ENCODE assay signal across 8 mouse cellular contexts in genomic region chr4:70534891-70535269, GRCm38 (mm10). TPM values are rescaled to one million over a fixed set of nuclear protein-coding genes. Genes with fewer than 3 reads are reported as not detected.
DNase-seq lines count a peak whose midpoint lies in the region; ATAC-seq and TF ChIP-seq lines count a peak whose summit lies in the region.

Gene Megf9, minus strand, starts transcription at chr4:70534995.

- no peaks in the 10 kb centered on the region for H3K36me3 ChIP-seq in limb, embryonic 13.5 days
- H3K36me3 ChIP-seq in midbrain, embryonic 15.5 days (replicated peaks), result no peaks in the 10 kb centered on the region

- no peak for TF ChIP-seq CTCF in embryonic fibroblast, embryonic 13.5 days (IDR thresholded peaks at IDR 0.05; ENCODE audit: borderline replicate concordance, insufficient read depth, low read length)

- no peaks in the 10 kb centered on the region for H3K9me3 ChIP-seq in limb, embryonic 13.5 days
- H3K9me3 ChIP-seq in midbrain, embryonic 15.5 days, result no peaks in the 10 kb centered on the region

- DNase-seq in B cell, adult 2 months, result peak; percentile 95 to 96
- peak; percentile 100 for DNase-seq in brain, adult 2 months (ENCODE audit: low read depth, low spot score)
- peak; percentile 98 to 99 for DNase-seq in heart, adult 9 months (ENCODE audit: low spot score in 2 of 2)
- peak; percentile 98 for DNase-seq in kidney, adult 9 months
- peak; percentile 95 for DNase-seq in spleen, adult 18-20 months

- H3K27ac ChIP-seq in embryonic fibroblast, embryonic 13.5 days (ENCODE audit: insufficient read depth, low read length), result peak within 1 kb of the TSS; percentile 81
- peak within 1 kb of the TSS; percentile 97 for H3K27ac ChIP-seq in limb, embryonic 13.5 days
- H3K27ac ChIP-seq in midbrain, embryonic 15.5 days, result peak within 1 kb of the TSS; percentile 100

- H3K4me1 ChIP-seq in embryonic fibroblast, embryonic 13.5 days (ENCODE audit: control insufficient read depth, insufficient read depth, low read length), result peaks cover 9% of the 10 kb centered on the region; the same call in 1 of the 2 replicates
- peaks cover 33% of the 10 kb centered on the region for H3K4me1 ChIP-seq in limb, embryonic 13.5 days
- H3K4me1 ChIP-seq in midbrain, embryonic 15.5 days, result peaks cover 40% of the 10 kb centered on the region

- peak within 1 kb of the TSS; percentile 78 for H3K4me3 ChIP-seq in embryonic fibroblast, embryonic 13.5 days (ENCODE audit: insufficient read depth, low read length)
- H3K4me3 ChIP-seq in limb, embryonic 13.5 days, result peak within 1 kb of the TSS; percentile 89
- peak within 1 kb of the TSS; percentile 85 for H3K4me3 ChIP-seq in midbrain, embryonic 15.5 days

- H3K9ac ChIP-seq in limb, embryonic 13.5 days, result peak within 1 kb of the TSS; percentile 95
- H3K9ac ChIP-seq in midbrain, embryonic 15.5 days, result peak within 1 kb of the TSS; percentile 95

- WGBS in limb, embryonic 13.5 days, result under 1% methylated on average over 46 of the region's 46 CpGs
- WGBS in midbrain, embryonic 15.5 days, result under 1% methylated on average over 46 of the region's 46 CpGs

- peak; percentile 74 for TF ChIP-seq POLR2A in embryonic fibroblast, embryonic 13.5 days (IDR thresholded peaks at IDR 0.05; ENCODE audit: low read depth, low read length)

- peak; percentile 99 for ATAC-seq in limb, embryonic 13.5 days (ENCODE audit: low FRiP score, low read depth)
- ATAC-seq in midbrain, embryonic 15.5 days (replicated peaks), result peak; percentile 98

- no peaks in the 10 kb centered on the region for H3K27me3 ChIP-seq in limb, embryonic 13.5 days
- no peaks in the 10 kb centered on the region for H3K27me3 ChIP-seq in midbrain, embryonic 15.5 days (replicated peaks)

- H3K4me2 ChIP-seq in limb, embryonic 13.5 days (replicated peaks), result peak within 1 kb of the TSS; percentile 92
- peak within 1 kb of the TSS; percentile 76 for H3K4me2 ChIP-seq in midbrain, embryonic 15.5 days

RNA-seq across cellular contexts. Expression of gene Megf9, which starts in this region (rescaled TPM):
- 9.1 and 13.4 TPM in 2 replicates for polyA plus RNA-seq in embryonic fibroblast, embryonic 13.5 days (2011; ENCODE audit: insufficient read length, low read depth, missing spikeins)
- 11.8 and 11.9 TPM in 2 replicates for polyA plus RNA-seq in limb, embryonic 13.5 days (2015; fragmentation: Nextera tagmentation; extraction: Ambion mirVana)
- polyA plus RNA-seq in midbrain, embryonic 15.5 days (2015; fragmentation: Nextera tagmentation; extraction: Ambion mirVana), result 30.4 and 32.2 TPM in 2 replicates

Comparison
In these comparisons a context has a peak if more than half of its experiments do, and no peak if none do; other contexts are left out.
1. Peak in every context shown above with its lines: DNase-seq, ATAC-seq, H3K4me3 ChIP-seq and H3K27ac ChIP-seq.